Mouse (Mus musculus): ENCODE measurements around the gene Adgrf5. TPM values are rescaled to one million over a fixed set of nuclear protein-coding genes. Genes with fewer than 3 reads are reported as not detected.

Adgrf5 gene
- total RNA-seq, 2 experiments from 2014 or later: not detected

Other genes with a start within 250 kb of the Adgrf5 start
- gene Adgrf1, start 90.1 kb upstream of the Adgrf5 start, total RNA-seq (2014; fragmentation: Nextera tagmentation): not detected in 2 replicates
- gene Adgrf1, start 90.1 kb upstream of the Adgrf5 start, total RNA-seq (2017): not detected in 2 replicates
- not detected in 2 replicates for gene Mep1a, start 142.4 kb downstream of the Adgrf5 start, total RNA-seq (2014; fragmentation: Nextera tagmentation)
- not detected in 2 replicates for gene Mep1a, start 142.4 kb downstream of the Adgrf5 start, total RNA-seq (2017)
- gene Ankrd66, start 183.2 kb downstream of the Adgrf5 start, total RNA-seq (2014; fragmentation: Nextera tagmentation): not detected in 2 replicates
- not detected in 2 replicates for gene Ankrd66, start 183.2 kb downstream of the Adgrf5 start, total RNA-seq (2017)
- 1.3 TPM in 1 of 2 replicates, not detected in the other for gene Pla2g7, start 207.6 kb downstream of the Adgrf5 start, total RNA-seq (2014; fragmentation: Nextera tagmentation)
- 0.13 and 2.4 TPM in 2 replicates for gene Pla2g7, start 207.6 kb downstream of the Adgrf5 start, total RNA-seq (2017)